Mouse (Mus musculus): ENCODE data around the gene Pdcd4.
A peak's percentile ranks its signal among the peaks of the same experiment; 100 is the strongest.
"Not testable (repeated sequence)": the region's sequence is repeated elsewhere in the genome, so short reads cannot be mapped to it uniquely, and the experiment has no call there.

Pdcd4 gene

DNA sequence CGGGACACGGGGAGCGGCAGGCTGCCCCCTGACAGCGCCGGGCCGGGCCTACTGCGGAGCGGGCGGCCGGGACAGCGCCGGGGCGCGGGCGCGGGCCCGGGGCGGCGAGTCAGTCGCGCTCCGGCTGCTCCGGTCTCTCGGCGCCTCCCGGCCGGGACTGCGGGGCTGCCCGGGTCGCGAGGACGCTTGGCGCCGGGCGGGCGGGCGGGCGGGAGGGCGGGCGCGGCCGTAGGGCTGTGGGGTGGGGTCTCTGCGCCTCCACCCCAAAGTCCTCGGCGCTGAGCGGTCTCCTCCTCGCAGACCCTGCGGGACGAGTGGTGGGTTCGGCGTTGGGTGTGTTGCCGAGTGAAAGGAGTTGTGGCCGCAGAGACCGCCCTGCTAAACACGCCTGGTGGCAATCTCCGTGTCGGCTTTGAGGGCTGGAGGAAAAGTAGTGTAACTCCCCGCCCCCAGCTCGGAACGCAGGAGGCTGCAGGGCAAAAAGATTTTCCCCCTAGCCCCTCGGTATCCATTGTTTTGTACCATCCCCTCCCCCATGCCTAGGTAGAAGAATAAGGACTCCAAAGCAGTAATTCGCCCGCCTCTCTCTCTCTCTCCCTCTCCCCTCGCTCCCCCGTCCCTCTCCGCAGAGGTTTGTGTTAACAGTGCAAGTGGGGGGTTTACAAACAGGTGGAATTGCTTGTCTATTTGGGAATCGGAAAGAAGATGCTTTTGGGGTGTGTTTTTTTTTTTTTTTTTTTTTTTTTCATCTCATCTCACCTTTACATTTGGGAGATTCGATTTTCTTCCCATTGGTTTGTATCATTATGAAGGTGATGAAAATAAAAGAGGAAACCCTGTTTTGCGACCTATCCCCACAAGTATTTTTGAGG lies 53.4 kb downstream of the Pdcd4 start:
- DNase-seq (ENCODE audit: low spot score in 2 of 2) = peak; percentile 35 to 61

DNA sequence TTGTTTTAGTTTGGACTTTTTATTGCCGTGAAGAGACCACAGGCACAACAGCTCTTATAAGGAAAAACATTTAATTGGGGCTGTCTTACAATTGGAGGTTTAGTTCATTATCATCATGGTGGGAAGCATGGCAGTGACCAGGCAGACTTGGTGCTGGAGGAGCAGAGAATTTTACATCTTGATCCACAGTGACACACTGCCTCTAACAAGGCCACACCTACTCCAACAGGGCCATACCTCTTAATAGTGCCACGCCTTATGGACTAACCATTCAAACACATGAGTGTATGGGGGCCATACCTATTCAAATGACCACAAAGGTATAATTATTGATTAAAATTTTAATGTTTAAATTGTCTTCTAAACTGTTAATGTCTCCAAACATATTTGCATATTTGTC lies 65.5 kb downstream of the Pdcd4 start:
- DNase-seq (ENCODE audit: low spot score in 2 of 2) = no peak

DNA sequence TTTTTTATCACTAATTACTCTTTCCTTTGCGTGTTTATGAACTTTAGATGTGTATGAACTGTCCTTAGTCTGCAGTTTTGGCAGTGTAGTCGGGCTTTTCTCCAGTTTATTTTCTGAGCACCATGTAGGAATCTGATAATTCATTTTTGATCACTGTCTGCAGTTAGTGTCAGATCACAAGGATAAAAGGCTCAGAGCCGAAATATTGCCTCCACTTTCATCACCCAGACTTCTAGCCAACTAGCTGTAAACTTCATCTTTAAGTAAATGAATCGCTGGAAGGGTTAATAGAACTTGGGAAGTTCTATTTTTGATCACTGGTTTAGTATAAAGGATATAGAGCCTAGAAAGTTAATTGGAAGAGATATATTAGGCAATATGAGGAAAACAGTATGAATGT lies 70.5 kb downstream of the Pdcd4 start:
- DNase-seq (ENCODE audit: low spot score in 2 of 2) = no peak

DNA sequence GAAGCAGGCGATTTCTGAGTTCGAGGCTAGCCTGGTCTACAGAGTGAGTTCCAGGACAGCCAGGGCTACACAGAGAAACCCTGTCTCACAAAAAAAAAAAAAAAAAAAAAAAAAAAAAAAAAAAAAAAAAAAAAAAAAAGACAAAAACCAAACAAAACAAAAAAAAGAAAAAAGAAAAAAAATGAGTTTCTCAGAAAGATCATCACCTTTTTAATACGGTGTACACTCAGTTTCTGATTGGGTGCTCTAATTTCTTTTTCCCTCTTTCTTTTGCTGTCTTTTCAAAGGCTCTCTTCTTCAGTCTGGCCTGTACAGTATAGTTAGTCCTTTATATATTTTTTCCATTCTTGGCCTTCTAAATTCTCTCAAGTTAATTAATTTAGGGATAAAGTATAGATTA lies 72.3 kb downstream of the Pdcd4 start:
- not testable (repeated sequence) for DNase-seq (ENCODE audit: low spot score in 2 of 2)

DNA sequence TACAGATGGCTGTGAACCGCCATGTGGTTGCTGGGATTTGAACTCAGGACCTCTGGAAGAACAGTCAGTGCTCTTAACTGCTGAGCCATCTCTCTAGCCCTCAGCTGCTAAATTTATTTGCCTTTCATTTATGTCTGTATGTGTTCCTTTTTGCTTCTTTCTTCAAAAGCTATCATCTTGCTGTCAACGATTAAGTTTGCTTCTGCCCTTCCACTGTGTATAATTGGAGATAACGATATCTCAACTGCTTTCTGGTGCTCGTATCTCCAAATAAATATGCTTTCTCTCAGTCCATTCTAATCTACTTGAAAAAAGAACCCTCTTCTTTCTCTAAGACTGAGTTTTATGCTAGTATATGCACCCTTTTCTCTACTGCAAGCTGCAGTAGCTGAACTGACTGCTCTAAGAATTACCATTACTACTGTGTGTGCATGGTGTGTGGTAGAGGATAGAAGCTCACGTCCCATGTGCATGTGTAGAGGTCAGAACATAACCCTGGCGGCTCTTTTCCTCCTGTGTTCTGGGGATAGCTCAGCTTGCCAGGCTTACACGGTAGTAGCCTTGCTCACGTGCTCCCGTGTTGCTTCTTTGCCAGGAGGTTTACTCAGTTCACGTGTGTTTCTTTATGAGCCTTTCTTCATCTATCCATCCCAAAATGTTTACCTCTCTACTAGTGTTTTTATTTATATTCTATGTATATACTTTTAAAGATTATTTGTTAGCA lies 73.0 kb downstream of the Pdcd4 start:
- DNase-seq (ENCODE audit: low spot score in 2 of 2) = no peak

DNA sequence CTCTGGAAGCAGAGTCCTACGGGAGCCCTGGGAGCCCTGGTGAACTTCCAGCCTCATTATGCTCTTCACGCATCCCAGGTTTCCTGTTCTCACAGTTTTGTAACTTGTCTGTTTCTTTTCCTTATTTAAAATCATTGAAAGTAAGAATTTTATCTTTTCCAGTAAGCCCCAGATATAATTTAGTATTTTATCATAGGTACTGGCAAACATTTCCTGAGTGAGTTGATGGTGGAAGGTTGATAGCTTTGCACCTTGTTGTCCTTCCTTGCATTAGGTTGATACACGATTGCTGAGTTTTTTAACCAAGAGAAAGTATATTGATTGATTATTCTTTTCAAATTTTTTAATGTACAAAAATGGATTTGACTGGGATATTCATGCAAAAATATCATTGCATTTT lies 77.2 kb downstream of the Pdcd4 start:
- DNase-seq (ENCODE audit: low spot score in 2 of 2) = no peak

DNA sequence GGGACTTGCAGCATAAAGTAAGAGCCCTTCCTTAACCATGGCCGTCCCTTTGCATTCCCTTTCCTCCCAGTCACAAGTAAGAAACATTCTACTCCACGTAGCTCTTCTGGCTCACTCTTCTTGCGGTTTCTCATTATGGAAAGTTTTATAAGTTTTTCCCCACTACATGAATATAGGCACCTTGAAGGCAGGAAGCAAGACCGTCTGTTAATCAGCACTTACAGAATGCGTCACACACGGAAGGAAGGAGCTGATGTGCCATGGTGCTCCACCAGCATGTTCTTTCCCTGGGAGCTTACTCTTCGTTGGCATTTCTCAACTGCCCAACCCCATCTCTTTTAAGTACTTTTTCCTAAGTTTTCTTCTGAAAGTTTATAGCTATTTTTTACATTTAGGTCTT lies 79.9 kb downstream of the Pdcd4 start:
- no peak for DNase-seq (ENCODE audit: low spot score in 2 of 2)

DNA sequence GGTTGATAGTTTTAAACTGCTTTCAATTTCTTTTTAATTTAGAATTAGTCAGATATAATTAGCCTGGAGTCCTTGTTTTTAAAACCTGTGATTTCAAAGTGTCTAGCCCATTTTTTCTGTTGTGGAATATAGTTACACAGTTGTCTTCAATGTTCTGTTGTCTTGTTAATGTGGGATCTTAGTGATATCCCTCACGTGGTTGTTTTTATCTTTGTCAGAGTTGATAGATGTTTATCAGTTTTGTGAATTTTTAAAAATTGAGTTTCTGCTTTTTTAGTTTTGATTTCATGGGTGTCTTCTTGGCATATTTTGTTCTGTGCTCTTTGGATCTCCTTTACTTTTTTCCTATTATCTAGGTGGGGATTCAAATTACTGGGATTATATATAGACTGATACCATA lies 81.6 kb downstream of the Pdcd4 start:
- DNase-seq (ENCODE audit: low spot score in 2 of 2) = no peak
